Mouse (Mus musculus) G1E (cell line): ENCODE measurements around the gene 1190007I07Rik.
"Not testable (repeated sequence)": the region's sequence is repeated elsewhere in the genome, so short reads cannot be mapped to it uniquely, and the experiment has no call there.

Experiments used
- CTCF ChIP-seq: IDR thresholded peaks from 2 replicates; pipeline ENCODE4 v1.5.1; 2012; ENCODE audit warnings: low read depth, low read length, inconsistent platforms, mixed read lengths
- GATA1 ChIP-seq: IDR thresholded peaks from 2 replicates; pipeline ENCODE4 v1.6.1; 2012; ENCODE audit warnings: borderline replicate concordance, low read length, inconsistent platforms, mixed read lengths
- POLR2AphosphoS5 ChIP-seq: IDR thresholded peaks from 2 replicates; pipeline ENCODE4 v1.6.1; 2012; ENCODE audit warnings: low read depth, low read length, inconsistent platforms; ENCODE audit not compliant: insufficient replicate concordance
- TAL1 ChIP-seq: conservative IDR thresholded peaks from 2 replicates; pipeline ENCODE4 v1.6.1; 2012; ENCODE audit warnings: low read depth, low read length, inconsistent platforms, mixed read lengths

DNA sequence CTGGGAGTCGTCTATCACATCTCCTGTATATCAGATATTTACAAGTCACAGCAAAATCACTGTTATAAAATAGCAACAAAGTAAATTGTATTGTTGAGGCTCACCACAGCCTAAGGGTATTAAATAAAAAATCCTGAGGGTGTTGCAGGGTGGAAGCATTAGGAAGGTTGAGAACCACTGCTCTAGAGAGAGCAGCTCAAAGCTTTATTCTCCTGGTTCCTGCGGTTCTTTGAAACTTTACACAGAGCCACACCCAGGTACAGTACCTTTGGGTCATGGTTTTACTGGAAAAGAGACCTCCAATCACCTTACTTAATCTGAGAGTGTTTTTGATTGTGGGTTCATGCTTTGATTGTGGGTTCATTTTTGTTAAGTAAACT is 515 bp upstream of the 1190007I07Rik start:
- not testable (repeated sequence) for TF ChIP-seq CTCF, POLR2AphosphoS5, GATA1, TAL1
